Mouse (Mus musculus): ENCODE data around the gene Ankrd65. TPM values are rescaled to one million over a fixed set of nuclear protein-coding genes. Genes with fewer than 3 reads are reported as not detected.

The Ankrd65 gene
- polyA plus RNA-seq, 1 experiment, result not detected

DNA sequence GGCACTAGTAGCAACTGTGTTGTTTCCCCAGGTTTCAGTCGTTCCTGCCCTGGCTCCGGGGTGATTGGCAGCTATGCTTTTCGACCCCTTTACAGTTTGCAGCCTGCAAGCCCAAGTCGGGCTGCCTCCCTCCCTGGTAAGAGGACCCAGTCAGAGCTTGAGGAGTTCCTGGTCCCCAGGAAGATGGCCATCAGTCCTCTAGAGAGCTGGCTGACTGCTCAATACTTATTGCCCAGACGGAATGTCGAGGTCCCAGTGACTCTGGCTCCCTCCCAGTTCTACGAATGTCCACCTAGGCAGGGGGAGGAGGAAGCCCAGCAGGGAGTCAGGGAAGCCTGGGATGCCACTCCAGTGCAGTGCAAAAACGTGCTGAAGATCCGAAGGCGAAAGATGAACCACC, 42.1 kb downstream of the Ankrd65 start:
- Histone ChIP-seq H3K4me1 (ENCODE audit: control insufficient read depth, insufficient read depth, low read length) (peaks cover 28% of the 10 kb centered on the region), H3K27ac (ENCODE audit: insufficient read depth, low read depth, low read length) (peak overlapping the region; percentile 54), H3K4me3 (ENCODE audit: insufficient read depth, low read length) (peak overlapping the region; percentile 91)
- TF ChIP-seq POLR2A (IDR thresholded peaks at IDR 0.05; ENCODE audit: borderline replicate concordance, low read depth, low read length), result no peak
- no peak for TF ChIP-seq CTCF (IDR thresholded peaks at IDR 0.05; ENCODE audit: low read depth, low read length)

DNA sequence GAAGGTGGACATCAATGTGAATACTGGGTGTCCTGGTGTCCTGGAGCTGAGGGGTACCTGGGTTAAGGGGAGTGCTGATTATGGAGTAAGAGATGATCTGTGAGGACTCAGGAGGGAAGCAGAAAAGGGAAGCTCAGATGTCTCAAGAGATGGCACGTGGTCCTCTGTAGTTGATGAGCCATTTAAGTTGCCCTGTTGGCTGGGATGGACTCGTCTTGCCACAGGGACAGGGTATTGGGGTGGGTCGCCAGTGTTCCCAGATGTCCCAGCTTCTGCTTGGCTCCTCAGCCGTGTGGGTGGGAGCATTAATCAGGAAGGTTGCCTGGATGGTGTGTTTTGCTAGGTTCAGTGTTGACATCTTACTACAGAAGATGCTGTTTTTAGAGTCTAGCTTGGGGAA, 43.0 kb downstream of the Ankrd65 start:
- H3K4me3 ChIP-seq (ENCODE audit: insufficient read depth, low read length), result peak overlapping the region; percentile 91; the same call in 1 of the 2 replicates
- TF ChIP-seq POLR2A (IDR thresholded peaks at IDR 0.05; ENCODE audit: borderline replicate concordance, low read depth, low read length) (no peak), CTCF (IDR thresholded peaks at IDR 0.05; ENCODE audit: low read depth, low read length) (no peak)
- peak overlapping the region; percentile 52 for H3K27ac ChIP-seq (ENCODE audit: insufficient read depth, low read depth, low read length)
- H3K4me1 ChIP-seq (ENCODE audit: control insufficient read depth, insufficient read depth, low read length), result peaks cover 33% of the 10 kb centered on the region

DNA sequence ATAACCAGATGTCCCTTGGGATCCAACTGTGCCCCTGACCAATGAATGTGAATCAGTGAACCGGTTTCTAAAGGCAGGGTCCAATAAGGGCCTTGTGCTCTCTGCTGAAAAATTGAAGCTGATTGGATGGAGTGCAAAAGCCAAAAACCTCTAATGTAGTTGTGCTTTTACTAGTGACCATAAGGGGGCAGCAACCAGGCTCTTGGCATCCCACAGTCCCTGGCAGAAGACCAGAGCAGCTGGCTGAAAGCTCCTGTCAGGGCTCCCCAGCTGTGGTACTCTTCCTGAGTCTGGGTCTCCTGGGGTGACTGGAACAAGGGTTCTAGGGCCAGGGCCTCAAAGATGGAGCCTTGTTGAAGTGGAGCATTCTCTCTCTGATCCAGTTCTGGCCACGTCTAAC, 43.6 kb downstream of the Ankrd65 start:
- peaks cover 33% of the 10 kb centered on the region for H3K4me1 ChIP-seq (ENCODE audit: control insufficient read depth, insufficient read depth, low read length)
- TF ChIP-seq POLR2A (IDR thresholded peaks at IDR 0.05; ENCODE audit: borderline replicate concordance, low read depth, low read length) (no peak), CTCF (IDR thresholded peaks at IDR 0.05; ENCODE audit: low read depth, low read length) (no peak; the same call in 1 of the 2 replicates)
- peak overlapping the region; percentile 52; the same call in 1 of the 2 replicates for H3K27ac ChIP-seq (ENCODE audit: insufficient read depth, low read depth, low read length)
- no peak overlapping the region for H3K4me3 ChIP-seq (ENCODE audit: insufficient read depth, low read length)

- H3K4me3 ChIP-seq (ENCODE audit: insufficient read depth, low read length), result no peak overlapping the region
- H3K4me1 ChIP-seq (ENCODE audit: control insufficient read depth, insufficient read depth, low read length), result peaks cover 32% of the 10 kb centered on the region
- TF ChIP-seq POLR2A (IDR thresholded peaks at IDR 0.05; ENCODE audit: borderline replicate concordance, low read depth, low read length) (no peak), CTCF (IDR thresholded peaks at IDR 0.05; ENCODE audit: low read depth, low read length) (no peak)
- H3K27ac ChIP-seq (ENCODE audit: insufficient read depth, low read depth, low read length), result no peak overlapping the region
These were observed 47.3 kb downstream of the Ankrd65 start for GRCm38 (mm10) chr4:155837404-155838010.

- no peak overlapping the region for H3K4me3 ChIP-seq (ENCODE audit: insufficient read depth, low read length)
- H3K27ac ChIP-seq (ENCODE audit: insufficient read depth, low read depth, low read length), result no peak overlapping the region
These were observed 48.2 kb downstream of the Ankrd65 start for GRCm38 (mm10) chr4:155838187-155839153.

GRCm38 (mm10) chr4:155839483-155839910, 49.3 kb downstream of the Ankrd65 start, which contains the start of gene Mxra8:
TSS of gene Mxra8 (plus strand) at chr4:155839680.
- Histone ChIP-seq H3K4me3 (ENCODE audit: insufficient read depth, low read length) (peak within 1 kb of the TSS; percentile 60), H3K27ac (ENCODE audit: insufficient read depth, low read depth, low read length) (no peak within 1 kb of the TSS), H3K4me1 (ENCODE audit: control insufficient read depth, insufficient read depth, low read length) (peaks cover 17% of the 10 kb centered on the region)
- TF ChIP-seq CTCF (IDR thresholded peaks at IDR 0.05; ENCODE audit: low read depth, low read length) (no peak), POLR2A (IDR thresholded peaks at IDR 0.05; ENCODE audit: borderline replicate concordance, low read depth, low read length) (no peak)

More at GRCm38 (mm10) chr4:155838187-155839153, 48.2 kb downstream of the Ankrd65 start:
- TF ChIP-seq CTCF (IDR thresholded peaks at IDR 0.05; ENCODE audit: low read depth, low read length) (no peak), POLR2A (IDR thresholded peaks at IDR 0.05; ENCODE audit: borderline replicate concordance, low read depth, low read length) (no peak)
- peaks cover 22% of the 10 kb centered on the region for H3K4me1 ChIP-seq (ENCODE audit: control insufficient read depth, insufficient read depth, low read length)

GRCm38 (mm10) chr4:155840076-155841002, 50.1 kb downstream of the Ankrd65 start:
- peaks cover 17% of the 10 kb centered on the region for H3K4me1 ChIP-seq (ENCODE audit: control insufficient read depth, insufficient read depth, low read length)
- H3K27ac ChIP-seq (ENCODE audit: insufficient read depth, low read depth, low read length), result no peak overlapping the region

DNA sequence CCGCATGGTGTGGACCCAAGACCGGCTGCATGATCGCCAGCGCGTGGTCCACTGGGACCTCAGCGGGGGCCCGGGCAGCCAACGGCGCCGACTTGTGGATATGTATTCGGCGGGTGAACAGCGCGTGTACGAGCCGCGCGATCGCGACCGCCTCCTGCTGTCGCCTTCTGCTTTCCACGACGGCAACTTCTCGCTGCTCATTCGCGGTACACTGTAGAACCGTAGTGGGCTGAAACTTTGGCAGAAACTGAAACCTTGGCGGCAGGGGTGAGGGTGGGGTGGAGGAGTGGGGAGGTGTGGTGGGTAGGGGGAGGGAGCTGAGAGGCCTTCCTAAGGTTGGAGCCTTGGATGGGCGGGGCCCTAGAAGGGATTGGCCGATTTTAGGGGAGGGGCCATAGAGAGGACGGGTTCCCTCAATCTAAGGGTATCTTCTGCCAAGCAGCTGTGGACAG, 50.8 kb downstream of the Ankrd65 start:
- H3K27ac ChIP-seq (ENCODE audit: insufficient read depth, low read depth, low read length), result no peak overlapping the region
- H3K4me3 ChIP-seq (ENCODE audit: insufficient read depth, low read length), result peak overlapping the region; percentile 60
- peaks cover 17% of the 10 kb centered on the region for H3K4me1 ChIP-seq (ENCODE audit: control insufficient read depth, insufficient read depth, low read length)
- no peak for TF ChIP-seq POLR2A (IDR thresholded peaks at IDR 0.05; ENCODE audit: borderline replicate concordance, low read depth, low read length)
- TF ChIP-seq CTCF (IDR thresholded peaks at IDR 0.05; ENCODE audit: low read depth, low read length), result no peak

More at GRCm38 (mm10) chr4:155840076-155841002, 50.1 kb downstream of the Ankrd65 start:
- peak overlapping the region; percentile 60 for H3K4me3 ChIP-seq (ENCODE audit: insufficient read depth, low read length)
- no peak for TF ChIP-seq POLR2A (IDR thresholded peaks at IDR 0.05; ENCODE audit: borderline replicate concordance, low read depth, low read length)

All from bone marrow macrophage, adult 2 months (primary cell).